Mouse (Mus musculus) erythroblast, embryonic 14.5 days (primary cell): ENCODE measurements around the gene Snx3. TPM values are rescaled to one million over a fixed set of nuclear protein-coding genes. Genes with fewer than 3 reads are reported as not detected.

ENCODE experiments used
- H3K27me3 ChIP-seq: 2 replicates; pipeline ENCODE4 v1.6.1; 2012; ENCODE audit warnings: inconsistent platforms; ENCODE audit not compliant: control insufficient read depth
- H3K36me3 ChIP-seq: 2 replicates; pipeline ENCODE4 v1.6.1; 2012; ENCODE audit warnings: mild to moderate bottlenecking, inconsistent platforms; ENCODE audit not compliant: control insufficient read depth
- H3K4me1 ChIP-seq: 2 replicates; pipeline ENCODE4 v1.6.1; 2012; ENCODE audit warnings: inconsistent platforms; ENCODE audit not compliant: control insufficient read depth
- H3K4me3 ChIP-seq: replicated peaks from 2 replicates; pipeline ENCODE3; 2012; ENCODE audit warnings: moderate library complexity, mild to moderate bottlenecking, inconsistent platforms
- H3K9me3 ChIP-seq: 2 replicates; pipeline ENCODE4 v1.6.1; 2012; ENCODE audit warnings: low read length, inconsistent platforms, mixed read lengths; ENCODE audit not compliant: control insufficient read depth
- GATA1 ChIP-seq: IDR thresholded peaks from 2 replicates; pipeline ENCODE4 v1.6.1; 2012; ENCODE audit warnings: low read length, inconsistent platforms, mixed read lengths
- TAL1 ChIP-seq: IDR thresholded peaks from 3 replicates; pipeline ENCODE4 v1.6.1; 2012; ENCODE audit warnings: low read length, inconsistent platforms, mixed read lengths
- polyA plus RNA-seq: library from polyadenylated mRNA; stranded (reverse); fragments of >175 nt; gene quantifications from 2 replicates; pipeline ENCODE4 v1.2.3, GENCODE M21; 2012

The Snx3 gene
- polyA plus RNA-seq, 1 experiment: 71.6 TPM

GRCm38 (mm10) chr10:42580951-42581277 lies 79.1 kb downstream of the Snx3 start:
- Histone ChIP-seq H3K4me3 (no peak overlapping the region), H3K4me1 (peaks cover 5% of the 10 kb centered on the region), H3K27me3 (peaks cover 100% of the 10 kb centered on the region), H3K9me3 (peaks cover 46% of the 10 kb centered on the region; the same call in 1 of the 2 replicates), H3K36me3 (no peaks in the 10 kb centered on the region)
- no peak for TF ChIP-seq GATA1
- TF ChIP-seq TAL1: no peak

- H3K4me1 ChIP-seq: peaks cover 5% of the 10 kb centered on the region
- no peaks in the 10 kb centered on the region for H3K36me3 ChIP-seq
- H3K9me3 ChIP-seq: peaks cover 50% of the 10 kb centered on the region
- peaks cover 100% of the 10 kb centered on the region for H3K27me3 ChIP-seq
- TF ChIP-seq TAL1 (no peak), GATA1 (no peak)
- H3K4me3 ChIP-seq: no peak overlapping the region
Observed at GRCm38 (mm10) chr10:42581694-42582565, 80.1 kb downstream of the Snx3 start.

- Histone ChIP-seq H3K9me3 (peaks cover 46% of the 10 kb centered on the region), H3K36me3 (no peaks in the 10 kb centered on the region), H3K4me3 (no peak overlapping the region), H3K27me3 (peaks cover 100% of the 10 kb centered on the region), H3K4me1 (peaks cover 5% of the 10 kb centered on the region)
- TF ChIP-seq TAL1: no peak
- no peak for TF ChIP-seq GATA1
Observed at GRCm38 (mm10) chr10:42582566-42583110, 80.8 kb downstream of the Snx3 start.

GRCm38 (mm10) chr10:42583157-42583872 lies 81.5 kb downstream of the Snx3 start, which contains the start of the genes Nr2e1 and Ostm1:
TSS of gene Nr2e1 (minus strand) at chr10:42583632.
TSS of gene Ostm1 (plus strand) at chr10:42583822.
- Histone ChIP-seq H3K36me3 (no peaks in the 10 kb centered on the region), H3K4me3 (no peak within 1 kb of the TSS), H3K4me1 (peaks cover 5% of the 10 kb centered on the region), H3K9me3 (peaks cover 41% of the 10 kb centered on the region), H3K27me3 (peaks cover 100% of the 10 kb centered on the region)
- TF ChIP-seq GATA1 (no peak), TAL1 (no peak)

- Histone ChIP-seq H3K4me3 (no peak overlapping the region), H3K4me1 (peaks cover 5% of the 10 kb centered on the region)
- TF ChIP-seq TAL1: no peak
- no peak for TF ChIP-seq GATA1
Observed at GRCm38 (mm10) chr10:42583902-42584435, 82.1 kb downstream of the Snx3 start.

GRCm38 (mm10) chr10:42584436-42584983 lies 82.7 kb downstream of the Snx3 start:
- Histone ChIP-seq H3K9me3 (peaks cover 39% of the 10 kb centered on the region), H3K27me3 (peaks cover 100% of the 10 kb centered on the region), H3K36me3 (no peaks in the 10 kb centered on the region), H3K4me1 (peaks cover 5% of the 10 kb centered on the region), H3K4me3 (no peak overlapping the region)
- TF ChIP-seq GATA1 (no peak), TAL1 (no peak)

More at GRCm38 (mm10) chr10:42583902-42584435, 82.1 kb downstream of the Snx3 start:
- no peaks in the 10 kb centered on the region for H3K36me3 ChIP-seq
- H3K9me3 ChIP-seq: peaks cover 41% of the 10 kb centered on the region
- peaks cover 100% of the 10 kb centered on the region for H3K27me3 ChIP-seq

Other genes starting within 250 kb of the Snx3 start
- 14.6 and 19.0 TPM in 2 replicates for gene Foxo3, start 225.3 kb upstream of the Snx3 start, polyA plus RNA-seq
- gene Afg1l, start 23.5 kb upstream of the Snx3 start, polyA plus RNA-seq: 0.21 and 0.34 TPM in 2 replicates
- not detected in 2 replicates for gene Nr2e1, start 81.6 kb downstream of the Snx3 start, polyA plus RNA-seq
- gene Ostm1, start 81.8 kb downstream of the Snx3 start, polyA plus RNA-seq: 0.23 and 0.34 TPM in 2 replicates